Mouse (Mus musculus) left cerebral cortex, postnatal 36 days (tissue): ENCODE results near the gene Slc28a2. TPM values are rescaled to one million over a fixed set of nuclear protein-coding genes. Genes with fewer than 3 reads are reported as not detected.
"Not testable (repeated sequence)": the region's sequence is repeated elsewhere in the genome, so short reads cannot be mapped to it uniquely, and the experiment has no call there.

Source experiments
- DNase-seq, 2 experiments: peaks; one replicate each; pipeline ENCODE4 v3.0.0; 2021 to 2022; ENCODE audit warnings: low spot score in 2 of 2, mixed read lengths in 1 of 2
- intact Hi-C: fragments of 180-260 bp; cut with DNase I; formaldehyde crosslinking; loops from one replicate; pipeline ENCODE4 v1.15.1; 2025
- total RNA-seq, 2 experiments: library from RNA; stranded (reverse); gene quantifications; 2 replicates each; pipeline ENCODE4 v1.2.3; 2021

Slc28a2 gene
- total RNA-seq, result under 1 TPM; 0.15 to 0.23 TPM

GRCm38 (mm10) chr2:122426200-122426599, at the start of gene Slc28a2:
Gene Slc28a2 (plus strand): TSS chr2:122426477.
- intact Hi-C loops, DNase-seq: not testable (repeated sequence)

- peak; percentile 97 to 99 for DNase-seq
- intact Hi-C loops, result loop anchor here (5.0 kb wide), 3 partner anchors 70 to 240 kb away; no protein-coding TSS in a partner anchor
Measured at GRCm38 (mm10) chr2:122377215-122377674, 49.0 kb upstream of the Slc28a2 start.

- intact Hi-C loops, result loop anchor here (1.0 to 5.0 kb wide), 4 partner anchors 29 to 240 kb away; no protein-coding TSS in a partner anchor
- peak; percentile 78 to 79 for DNase-seq
Measured at GRCm38 (mm10) chr2:122377751-122378246, 48.5 kb upstream of the Slc28a2 start.

DNA sequence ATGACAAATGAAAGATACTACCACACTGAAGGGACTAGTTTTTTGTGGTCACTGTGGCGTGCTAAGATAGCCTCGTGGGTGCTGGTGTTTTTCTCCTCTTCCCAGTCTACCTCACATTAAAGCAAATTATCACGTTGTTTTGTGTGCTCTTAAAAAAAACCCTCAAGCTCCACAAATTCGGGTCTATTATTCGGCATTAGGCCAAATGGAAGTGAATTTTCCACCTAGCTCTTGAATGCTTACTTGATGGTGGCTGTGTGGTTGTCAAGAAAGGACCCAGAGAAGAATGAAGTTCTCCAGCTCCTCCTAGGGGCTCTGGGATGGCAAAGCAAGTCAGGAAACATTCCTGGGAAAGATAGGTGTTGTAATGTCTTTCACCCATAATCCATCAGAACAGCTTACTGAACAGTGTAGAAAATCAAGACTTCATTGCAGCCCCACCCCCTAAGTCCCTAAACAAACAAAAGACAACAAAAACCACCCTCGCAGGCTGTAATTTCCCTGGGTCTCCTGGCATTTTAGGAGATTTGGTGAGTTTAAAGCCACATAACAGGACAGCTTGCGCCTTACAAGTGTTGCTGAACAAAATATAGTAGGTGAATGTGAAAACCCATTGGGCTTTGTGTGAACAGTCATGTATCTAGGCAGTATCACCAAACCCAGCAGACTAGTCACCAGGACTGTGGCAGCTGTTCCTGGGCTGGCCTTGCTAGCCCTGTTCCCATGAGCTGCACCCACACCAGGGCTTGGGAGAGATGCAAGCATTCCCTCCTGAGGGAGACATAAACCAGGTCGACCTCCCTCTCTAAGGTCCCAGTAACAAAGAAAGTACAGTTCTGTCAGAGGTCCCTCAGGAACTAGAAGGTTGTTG, 47.6 kb upstream of the Slc28a2 start:
- DNase-seq, result peak in 1 of 2 experiments; percentile 23
- intact Hi-C loops, result loop anchor here (1.0 to 5.0 kb wide), 4 partner anchors 30 to 239 kb away; no protein-coding TSS in a partner anchor

DNA sequence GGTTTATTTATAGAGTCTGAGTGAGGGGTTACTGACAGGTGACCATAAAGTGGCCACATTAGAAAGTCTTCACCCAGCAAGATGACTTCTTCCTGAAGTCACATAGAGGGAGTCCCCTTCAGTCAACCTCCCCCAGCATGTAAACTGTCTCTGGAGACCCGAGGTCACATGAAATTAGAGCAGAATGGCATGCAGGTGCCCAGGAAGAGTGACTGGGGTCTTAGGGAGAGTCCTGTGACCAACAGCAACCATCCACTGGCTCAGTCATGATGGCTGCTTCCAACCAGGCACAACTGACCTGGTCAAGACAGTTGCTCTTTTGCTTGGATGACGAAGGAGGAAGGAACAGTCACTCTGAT, 47.0 kb upstream of the Slc28a2 start:
- intact Hi-C loops, result loop anchor here (5.0 kb wide), 3 partner anchors 72 to 238 kb away; no protein-coding TSS in a partner anchor
- no peak for DNase-seq

GRCm38 (mm10) chr2:122380768-122381311, 45.4 kb upstream of the Slc28a2 start:
- peak; percentile 44 to 62 for DNase-seq
- intact Hi-C loops, result loop anchor here (1.0 to 10.0 kb wide), 3 partner anchors 86 to 374 kb away; no protein-coding TSS in a partner anchor

- intact Hi-C loops, result loop anchor here (1.0 to 10.0 kb wide), 3 partner anchors 86 to 373 kb away; no protein-coding TSS in a partner anchor
Measured at GRCm38 (mm10) chr2:122381329-122382103, 44.8 kb upstream of the Slc28a2 start.

GRCm38 (mm10) chr2:122382121-122382520, 44.2 kb upstream of the Slc28a2 start:
- DNase-seq, result no peak
- intact Hi-C loops, result loop anchor here (5.0 to 10.0 kb wide), 2 partner anchors 85 to 373 kb away; no protein-coding TSS in a partner anchor

More at GRCm38 (mm10) chr2:122381329-122382103, 44.8 kb upstream of the Slc28a2 start:
- DNase-seq, result no peak

DNA sequence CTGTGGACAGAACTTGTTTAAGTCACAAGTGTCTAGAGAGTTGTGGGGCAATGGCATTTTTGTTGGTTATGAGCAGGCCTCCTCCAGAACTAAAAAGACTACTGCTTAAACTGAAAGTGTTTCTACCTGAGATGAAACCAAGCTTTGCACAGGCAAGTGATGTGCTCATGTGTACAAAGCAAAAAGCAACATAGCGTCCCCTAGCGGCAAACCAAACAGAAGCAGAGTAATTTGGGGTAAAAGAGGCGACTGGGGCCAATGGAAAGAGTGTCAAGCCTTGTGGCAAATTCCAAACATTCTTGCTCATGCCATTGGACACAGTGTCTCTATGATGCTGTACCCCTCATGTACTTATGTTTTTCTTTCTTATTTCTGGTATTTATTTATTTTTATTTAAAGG, 41.2 kb upstream of the Slc28a2 start:
- intact Hi-C loops, result loop anchor here (10.0 kb wide), 1 partner anchor 370 kb away; no protein-coding TSS in a partner anchor
- DNase-seq, result no peak

DNA sequence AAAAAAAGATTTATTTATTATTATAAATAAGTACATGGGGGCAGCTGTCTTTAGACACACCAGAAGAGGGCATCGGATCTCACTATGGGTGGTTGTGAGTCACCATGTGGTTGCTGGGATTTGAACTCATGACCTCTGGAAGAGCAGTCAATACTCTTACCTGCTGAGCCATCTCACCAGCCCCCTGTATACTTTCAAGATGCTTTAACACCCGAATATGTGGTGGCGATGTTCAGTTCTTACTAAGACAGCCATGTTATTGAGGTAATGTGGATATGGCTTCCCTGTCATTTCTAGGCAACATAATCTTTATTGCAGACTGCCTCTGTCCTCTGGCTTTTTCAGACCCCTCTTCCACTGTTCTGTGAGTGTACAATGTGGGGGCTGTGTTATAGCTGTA, 39.1 kb upstream of the Slc28a2 start:
- intact Hi-C loops, result loop anchor here (10.0 kb wide), 1 partner anchor 368 kb away; no protein-coding TSS in a partner anchor

GRCm38 (mm10) chr2:122396150-122396549, 30.1 kb upstream of the Slc28a2 start:
- intact Hi-C loops, result no loop called here
- no peak for DNase-seq

More for the DNA sequence above, 39.1 kb upstream of the Slc28a2 start:
- not testable (repeated sequence) for DNase-seq

GRCm38 (mm10) chr2:122407607-122408006, 18.7 kb upstream of the Slc28a2 start:
- intact Hi-C loops, result no loop called here
- DNase-seq, result no peak

DNA sequence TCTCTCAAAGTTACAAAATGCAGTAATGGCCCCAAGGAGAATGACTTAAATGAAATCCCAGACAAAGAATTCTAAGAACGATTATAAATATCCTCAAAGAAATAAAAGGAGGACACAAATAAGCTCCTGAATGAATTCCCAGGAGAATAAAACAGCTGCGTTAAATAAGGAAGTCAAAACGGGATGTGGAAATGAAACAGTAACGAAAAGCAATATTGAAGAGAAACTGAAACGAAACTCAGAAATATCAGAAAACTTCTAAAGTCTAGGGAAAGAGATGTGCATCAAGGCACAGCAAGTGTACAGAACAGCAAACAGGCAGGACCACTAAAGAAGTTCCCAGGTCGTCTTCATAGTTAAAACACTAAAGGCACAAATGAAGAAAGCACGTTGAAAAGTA, 17.3 kb upstream of the Slc28a2 start:
- intact Hi-C loops, result no loop called here
- DNase-seq, result no peak

DNA sequence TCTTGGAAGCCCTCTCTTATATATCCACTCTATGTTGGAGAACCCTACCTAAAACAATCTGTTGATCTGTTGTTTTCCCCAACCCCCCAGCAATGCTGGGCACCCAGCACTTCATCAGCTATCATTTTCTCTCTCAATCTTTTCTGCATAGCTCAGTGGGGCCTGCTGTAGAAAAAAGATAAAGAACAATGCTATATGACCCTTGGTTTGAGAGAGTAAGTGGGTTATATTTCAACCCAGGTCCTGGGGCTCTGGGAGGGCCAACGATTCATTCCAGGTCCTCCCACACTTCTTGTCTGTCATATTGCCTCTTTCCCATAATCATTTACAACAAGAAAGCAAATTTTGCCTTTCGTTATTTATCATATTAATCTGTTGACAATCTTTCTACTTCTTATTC, 368 bp downstream of the Slc28a2 start:
- DNase-seq, intact Hi-C loops: not testable (repeated sequence)

DNA sequence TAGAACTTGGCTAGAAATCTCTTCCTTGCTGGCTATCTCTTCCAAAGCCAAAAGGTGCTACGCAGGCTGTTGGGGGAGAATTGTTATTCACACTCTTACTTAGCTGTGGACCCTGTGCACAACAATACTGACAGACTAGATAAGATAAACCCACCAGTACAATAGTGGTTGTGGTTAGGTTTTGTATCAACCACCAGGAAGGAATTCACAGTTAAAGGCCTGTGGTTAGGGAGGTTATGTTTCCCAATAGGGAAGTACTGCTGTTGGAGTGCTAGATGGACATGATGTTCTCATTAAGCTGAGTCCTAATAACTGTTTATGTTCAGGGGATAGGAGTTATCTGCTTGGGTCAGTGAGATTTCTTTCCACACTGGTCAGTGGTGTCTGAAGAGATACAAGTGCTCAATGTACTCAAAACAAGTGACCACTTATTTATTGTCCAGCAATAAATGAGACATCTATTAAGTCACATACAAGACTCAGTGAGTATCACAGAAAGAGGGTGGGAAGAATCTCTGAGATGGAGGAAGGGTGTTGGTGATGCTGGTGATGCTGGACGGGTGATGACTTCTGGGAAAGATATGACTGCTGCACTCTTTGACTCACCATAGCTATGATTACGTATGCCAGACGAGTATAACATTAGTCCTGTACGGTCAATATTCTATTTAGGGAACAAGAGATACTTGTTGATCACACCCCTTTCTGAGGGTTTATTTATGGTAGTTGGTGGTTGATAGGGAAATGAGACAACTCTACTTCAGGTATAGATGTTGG, 12.6 kb downstream of the Slc28a2 start:
- DNase-seq, intact Hi-C loops: not testable (repeated sequence)

- intact Hi-C loops, DNase-seq: not testable (repeated sequence)
Measured at GRCm38 (mm10) chr2:122440521-122440920, 14.2 kb downstream of the Slc28a2 start.

- intact Hi-C loops, result no loop called here
- no peak for DNase-seq
Measured at GRCm38 (mm10) chr2:122441000-122441933, 15.0 kb downstream of the Slc28a2 start.
